Mouse (Mus musculus): ENCODE data around the gene Nxph1.
A peak's percentile ranks its signal among the peaks of the same experiment; 100 is the strongest.

Nxph1 gene

DNA sequence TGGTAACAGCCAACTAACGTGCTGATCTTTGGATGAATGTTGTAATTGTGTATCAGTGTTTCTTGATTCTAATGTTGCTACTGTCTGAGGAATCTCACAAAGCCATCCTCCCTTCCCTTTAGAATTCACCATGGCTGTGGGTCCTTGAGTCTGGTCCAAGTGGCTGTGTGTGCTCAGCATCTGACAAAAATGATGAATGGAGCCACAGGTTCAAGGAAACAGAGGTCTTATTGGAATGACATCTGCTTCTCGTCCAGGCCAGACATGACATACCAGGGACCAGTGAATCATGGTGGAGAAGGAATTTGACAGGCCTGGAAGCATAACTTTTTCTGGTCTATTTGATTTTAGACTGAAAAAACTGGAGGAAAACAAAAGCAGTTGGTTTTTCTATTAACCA is 22.3 kb downstream of the Nxph1 start:
- no peak for DNase-seq

GRCm38 (mm10) chr6:8979237-8979871 is 31.1 kb downstream of the Nxph1 start:
- no peak for DNase-seq

GRCm38 (mm10) chr6:8996301-8996943 is 48.2 kb downstream of the Nxph1 start:
- no peak for DNase-seq

DNA sequence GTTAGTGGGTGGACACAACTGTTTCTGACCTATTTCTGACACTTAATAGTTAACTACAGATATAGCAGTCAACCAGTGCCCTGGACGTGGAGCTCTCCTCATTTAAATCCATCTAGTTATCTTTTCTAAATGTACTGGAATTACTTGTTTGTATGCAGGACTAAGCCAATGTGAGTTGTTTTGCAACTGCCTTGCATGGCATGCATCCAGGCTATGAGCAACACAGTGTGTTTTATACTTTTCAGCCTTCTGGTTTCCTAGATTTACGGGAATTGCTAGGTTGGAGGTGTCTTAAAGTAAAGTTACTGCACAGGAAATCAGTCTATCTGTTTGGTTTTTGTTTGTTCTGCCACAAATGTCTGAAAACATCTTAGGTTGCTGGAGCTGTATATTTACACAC is 49.1 kb downstream of the Nxph1 start:
- DNase-seq: no peak

GRCm38 (mm10) chr6:9002686-9003085 is 54.5 kb downstream of the Nxph1 start:
- peak; percentile 54 for DNase-seq

GRCm38 (mm10) chr6:9026631-9027030 is 78.4 kb downstream of the Nxph1 start:
- DNase-seq: no peak

DNA sequence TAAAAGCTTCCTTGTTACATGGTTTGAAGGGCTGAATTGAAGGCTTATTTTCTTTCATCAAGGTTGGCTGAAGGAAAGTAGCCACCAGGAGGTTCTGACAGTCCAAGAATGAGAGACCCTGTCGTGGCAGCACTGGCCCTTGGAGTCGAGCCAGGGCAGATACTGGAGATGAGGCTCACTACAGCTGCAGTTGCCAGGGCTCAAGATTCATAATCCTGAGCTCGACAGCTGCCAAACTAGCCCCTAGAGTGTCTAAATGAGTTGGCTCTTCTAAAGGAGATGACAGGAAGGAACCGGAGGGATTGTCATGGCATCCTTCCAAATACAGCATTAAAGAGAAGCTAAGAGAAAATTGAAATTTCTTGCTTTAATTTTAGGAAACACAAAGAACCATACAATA is 78.9 kb downstream of the Nxph1 start:
- DNase-seq: peak; percentile 19

DNA sequence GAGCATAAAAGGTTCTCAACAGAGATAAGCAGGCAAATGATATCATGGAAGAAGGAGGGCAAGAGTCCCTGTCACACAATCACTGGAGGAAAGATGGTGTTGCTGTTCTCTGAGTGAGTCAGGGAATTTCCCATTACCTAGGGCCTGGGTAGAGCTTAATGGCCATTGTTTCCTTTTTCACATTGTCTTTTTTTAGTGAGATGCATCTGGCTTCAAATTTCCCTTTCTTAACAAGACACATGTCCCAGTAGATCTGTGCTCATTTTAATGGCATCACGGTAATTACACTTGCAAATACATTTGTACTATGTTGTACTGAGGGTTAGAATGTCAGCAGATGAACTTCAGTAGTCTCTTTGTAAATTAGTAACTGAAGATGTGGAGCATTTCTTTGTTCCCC is 80.3 kb downstream of the Nxph1 start:
- no peak for DNase-seq

DNA sequence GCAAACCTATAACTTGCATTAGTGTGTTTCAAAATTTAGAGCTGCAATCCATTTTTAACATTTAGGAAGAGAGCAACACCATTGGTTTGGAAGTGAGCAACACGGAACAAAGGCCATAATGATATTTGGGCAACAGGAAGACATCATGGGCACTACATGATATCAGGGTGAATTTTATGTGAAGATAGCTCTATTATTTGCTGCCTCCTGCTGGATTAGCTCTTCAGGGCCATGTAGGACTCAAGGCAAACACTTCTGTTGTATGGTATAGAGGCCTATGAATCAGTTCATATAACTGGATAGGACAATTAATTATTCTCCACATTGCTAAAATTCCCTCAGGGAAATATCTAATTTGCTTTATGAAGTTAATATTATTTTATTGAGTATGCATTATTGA is 91.1 kb downstream of the Nxph1 start:
- DNase-seq: no peak

GRCm38 (mm10) chr6:9040991-9041390 is 92.8 kb downstream of the Nxph1 start:
- DNase-seq: no peak

- DNase-seq: no peak
Observed at GRCm38 (mm10) chr6:9042391-9042790, 94.2 kb downstream of the Nxph1 start.

GRCm38 (mm10) chr6:9046815-9047214 is 98.6 kb downstream of the Nxph1 start:
- no peak for DNase-seq

DNA sequence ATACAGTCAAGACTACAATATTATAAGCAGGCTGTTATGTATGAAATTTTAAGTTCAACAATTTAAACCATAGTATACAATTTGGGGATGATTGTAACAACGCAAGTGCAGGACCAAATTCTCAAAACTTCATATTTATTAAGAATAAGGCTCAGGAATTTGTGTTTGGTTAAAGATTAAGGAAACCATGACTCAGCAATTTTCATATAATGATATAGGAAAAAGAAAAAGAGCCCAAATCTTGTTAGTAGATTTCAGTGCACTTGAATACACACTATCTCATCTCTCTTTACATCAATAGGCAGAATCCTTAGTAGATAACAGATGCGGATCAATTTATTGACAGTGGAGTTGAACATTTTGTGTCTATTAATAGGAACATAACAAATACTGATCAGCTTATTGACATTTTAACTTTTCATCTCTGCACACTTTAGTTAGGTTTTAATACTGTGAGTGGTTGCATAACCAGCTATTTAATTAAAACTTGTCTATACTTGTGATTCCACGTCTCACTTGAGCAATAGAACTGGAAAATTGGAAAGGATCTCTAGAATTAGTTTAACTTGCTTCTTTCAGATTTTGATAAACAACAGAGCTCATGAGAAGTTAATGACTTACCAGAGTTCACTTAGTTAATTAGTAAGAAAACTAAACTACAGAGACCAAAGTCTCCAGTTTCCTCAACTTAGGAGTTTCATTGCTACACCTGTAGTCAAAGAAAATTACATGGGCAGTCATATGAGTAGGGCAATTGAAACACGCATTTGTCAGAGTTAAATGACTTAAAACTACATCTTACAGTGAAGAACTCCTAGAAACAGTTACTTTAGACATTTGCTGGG is 113.3 kb downstream of the Nxph1 start:
- DNase-seq: no peak

DNA sequence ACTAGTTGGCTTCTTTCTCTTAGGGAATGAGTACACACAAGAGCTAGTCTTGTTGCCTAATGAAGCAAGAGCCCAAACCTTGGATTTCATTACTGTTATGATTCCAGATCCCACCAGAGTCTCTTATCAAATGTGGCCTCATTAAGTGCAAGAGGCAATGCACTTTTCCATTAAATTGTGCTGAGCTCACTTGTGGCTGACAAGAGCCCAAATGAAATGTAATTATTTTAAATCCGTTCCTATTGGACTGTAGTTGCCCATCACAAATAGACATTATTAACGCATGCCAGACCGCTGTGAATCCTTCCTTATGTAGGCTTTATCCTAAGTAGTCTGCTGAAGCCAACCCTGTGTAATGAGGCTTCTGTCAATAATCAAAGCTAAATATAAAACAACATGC is 118.2 kb downstream of the Nxph1 start:
- DNase-seq: peak; percentile 88

- peak; percentile 51 for DNase-seq
Observed at GRCm38 (mm10) chr6:9069913-9070312, 121.7 kb downstream of the Nxph1 start.

DNA sequence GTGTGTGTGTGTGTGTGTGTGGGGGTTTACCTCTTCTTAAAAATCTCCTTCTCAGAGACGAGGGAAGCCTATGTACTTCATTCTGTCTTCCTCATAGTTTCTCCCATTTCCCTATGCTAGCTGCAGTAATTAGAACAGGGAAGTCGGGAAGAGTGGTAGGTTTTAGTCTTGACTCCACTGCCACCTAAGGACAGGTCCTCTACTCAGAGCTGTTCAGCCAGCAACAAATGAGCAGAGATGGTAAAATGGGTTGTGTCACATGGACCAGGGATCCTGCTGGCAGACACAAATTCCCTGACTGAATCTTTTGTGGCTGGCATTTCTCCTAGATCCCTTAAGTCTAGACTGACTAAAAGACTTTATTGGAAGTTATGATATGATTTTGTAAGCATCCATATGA is 128.2 kb downstream of the Nxph1 start:
- no peak for DNase-seq

- DNase-seq: no peak
Observed at GRCm38 (mm10) chr6:9077793-9078689, 129.8 kb downstream of the Nxph1 start.

GRCm38 (mm10) chr6:9083851-9084250 is 135.6 kb downstream of the Nxph1 start:
- DNase-seq: no peak

GRCm38 (mm10) chr6:9097345-9097744 is 149.1 kb downstream of the Nxph1 start:
- DNase-seq: no peak

DNA sequence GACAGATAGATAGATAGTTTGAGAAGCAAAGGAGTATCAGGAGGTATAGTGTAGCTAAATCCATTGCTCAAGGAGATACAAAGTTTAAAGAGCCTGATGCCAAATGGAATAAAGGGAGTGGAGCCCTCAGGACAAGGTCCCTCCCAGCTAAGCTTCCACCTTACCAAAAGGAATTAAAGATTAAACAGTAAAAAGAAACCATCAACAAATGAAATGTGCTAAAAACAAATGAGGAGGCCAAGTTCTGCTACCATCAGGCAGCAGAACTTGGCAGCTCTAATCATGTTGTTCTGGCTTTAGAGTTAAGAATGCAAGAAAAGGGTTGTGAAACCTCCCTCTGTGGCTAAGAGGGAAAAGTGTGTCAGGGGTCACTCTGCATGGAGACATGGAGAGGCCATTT is 159.1 kb downstream of the Nxph1 start:
- DNase-seq: no peak

- DNase-seq: no peak
Observed at GRCm38 (mm10) chr6:9119136-9119535, 170.9 kb downstream of the Nxph1 start.

- DNase-seq: peak; percentile 5
Observed at GRCm38 (mm10) chr6:9124321-9124914, 176.2 kb downstream of the Nxph1 start.
